Comparison of ENCODE assay signal across 21 mouse cellular contexts in genomic region chr10:27135768-27136167, GRCm38 (mm10).
"Had no signal": no experiment of that assay in that cellular context is flagged by ENCODE, and none has a peak within 500 bp of the region (broad histone marks: within the 10 kb centered on the region; RNA-seq: fewer than 3 reads in every experiment).

No protein-coding gene starts in this region.

- H3K4me1 ChIP-seq: hindbrain, embryonic 15.5 days had no signal

- DNase-seq: gastrocnemius, postnatal 14 days; gastrocnemius, postnatal 36 days; heart, adult 18-20 months; kidney, adult 11 months; kidney, adult 2 months; kidney, adult 9 months; kidney, postnatal 14 days; kidney, postnatal 36 days; layer of hippocampus, adult 9-11 months; layer of hippocampus, postnatal 36 days; liver had no signal

- H3K27me3 ChIP-seq: heart, embryonic 12.5 days; hindbrain, embryonic 13.5 days; hindbrain, embryonic 15.5 days; limb, embryonic 12.5 days had no signal

- H3K36me3 ChIP-seq: heart, embryonic 12.5 days; hindbrain, embryonic 13.5 days; hindbrain, embryonic 15.5 days; kidney, embryonic 15.5 days; limb, embryonic 10.5 days; limb, embryonic 12.5 days had no signal

- H3K4me2 ChIP-seq: heart, embryonic 12.5 days; hindbrain, embryonic 13.5 days; hindbrain, embryonic 15.5 days; kidney, embryonic 15.5 days; limb, embryonic 12.5 days; liver, embryonic 11.5 days had no signal

- ATAC-seq: hindbrain, postnatal 0 days; intestine, embryonic 16.5 days had no signal

- H3K9me3 ChIP-seq: heart, embryonic 12.5 days; hindbrain, embryonic 13.5 days; hindbrain, embryonic 15.5 days; kidney, embryonic 15.5 days; limb, embryonic 10.5 days; limb, embryonic 12.5 days had no signal

- H3K4me3 ChIP-seq: heart, embryonic 12.5 days; hindbrain, embryonic 13.5 days; hindbrain, embryonic 15.5 days; kidney, embryonic 15.5 days; limb, embryonic 10.5 days; limb, embryonic 12.5 days had no signal

- H3K9ac ChIP-seq: heart, embryonic 12.5 days; hindbrain, embryonic 13.5 days; hindbrain, embryonic 15.5 days; kidney, embryonic 15.5 days; limb, embryonic 12.5 days had no signal

- H3K27ac ChIP-seq: hindbrain, embryonic 13.5 days; hindbrain, embryonic 15.5 days; hindbrain, postnatal 0 days; kidney, embryonic 15.5 days; kidney, postnatal 0 days; limb, embryonic 10.5 days; limb, embryonic 12.5 days had no signal
